Mouse (Mus musculus) heart, embryonic 14.5 days (tissue): ENCODE data around the gene Gm1043. TPM values are rescaled to one million over a fixed set of nuclear protein-coding genes. Genes with fewer than 3 reads are reported as not detected.

Experiments used
- ATAC-seq: fragments of 200-750 bp; cut with Nextera tagmentation; 2 replicates; pipeline ENCODE4 v1.8.0; 2017; ENCODE audit warnings: low read depth, moderate TSS enrichment; ENCODE audit not compliant: insufficient number of reproducible peaks, insufficient read depth, low FRiP score
- H3K27ac ChIP-seq, 2 experiments: fragments of 200-500 bp in 1 of 2; fragments of 300-500 bp in 1 of 2; sonication (generic) in 1 of 2; replicated peaks in 1 of 2; 2 replicates each; pipeline ENCODE4 v1.5.1; 2012 to 2014; ENCODE audit warnings: low read depth in 2 of 2, low read length in 2 of 2, control low read depth in 1 of 2, mild to moderate bottlenecking in 1 of 2, mixed read lengths in 1 of 2; ENCODE audit not compliant: control insufficient read depth in 1 of 2, insufficient read depth in 1 of 2
- H3K27me3 ChIP-seq: fragments of 300-500 bp; sonication (generic); 2 replicates; pipeline ENCODE4 v1.6.1; 2014; ENCODE audit warnings: mild to moderate bottlenecking, low read length, control low read depth; ENCODE audit not compliant: control insufficient read depth, insufficient read depth
- H3K36me3 ChIP-seq: fragments of 300-500 bp; sonication (generic); 2 replicates; pipeline ENCODE4 v1.6.1; 2014; ENCODE audit warnings: mild to moderate bottlenecking, control low read depth, low read length, mixed read lengths; ENCODE audit not compliant: control insufficient read depth, insufficient read depth
- H3K4me1 ChIP-seq, 2 experiments: fragments of 200-500 bp in 1 of 2; fragments of 300-500 bp in 1 of 2; sonication (generic) in 1 of 2; 2 replicates each; pipeline ENCODE4 v1.6.1; 2012 to 2014; ENCODE audit warnings: low read length in 2 of 2, control low read depth in 1 of 2, mixed read lengths in 1 of 2; ENCODE audit not compliant: control insufficient read depth in 2 of 2, insufficient read depth in 2 of 2
- H3K4me2 ChIP-seq: fragments of 300-500 bp; sonication (generic); 2 replicates; pipeline ENCODE4 v1.6.1; 2014; ENCODE audit warnings: mild to moderate bottlenecking, low read length
- H3K4me3 ChIP-seq, 2 experiments: fragments of 200-500 bp in 1 of 2; fragments of 300-500 bp in 1 of 2; sonication (generic) in 1 of 2; 2 replicates each; pipeline ENCODE4 v1.5.1; 2012 to 2014; ENCODE audit warnings: low read length in 2 of 2, mild to moderate bottlenecking in 2 of 2, control low read depth in 1 of 2, low read depth in 1 of 2, moderate library complexity in 1 of 2; ENCODE audit not compliant: control insufficient read depth in 1 of 2, insufficient read depth in 1 of 2
- H3K9ac ChIP-seq: fragments of 300-500 bp; sonication (generic); 2 replicates; pipeline ENCODE4 v1.6.1; 2014; ENCODE audit warnings: mild to moderate bottlenecking, low read length
- H3K9me3 ChIP-seq: fragments of 300-500 bp; sonication (generic); 2 replicates; pipeline ENCODE4 v1.6.1; 2016; ENCODE audit warnings: low read length, control low read depth; ENCODE audit not compliant: control insufficient read depth
- WGBS: fragments of 180-500 bp; shearing (Covaris S2); extraction: QIAGEN DNeasy Blood & Tissue Kit; methylation state at CpG from one replicate; pipeline ENCODE4 v1.1.7; 2014; 5-methylcytosine and 5-hydroxymethylcytosine counted together
- polyA plus RNA-seq: library from polyadenylated mRNA; unstranded; fragments of >200 nt; fragmentation: Nextera tagmentation; extraction: Ambion mirVana; gene quantifications from 2 replicates; pipeline ENCODE4 v1.2.1, GENCODE M21; 2014

Gene Gm1043
- polyA plus RNA-seq, 1 experiment from 2014 or later: not detected

GRCm38 (mm10) chr5:37045582-37045981, 39.6 kb upstream of the Gm1043 start:
- Histone ChIP-seq H3K4me2 (no peak overlapping the region), H3K36me3 (no peaks in the 10 kb centered on the region), H3K27ac (no peak overlapping the region), H3K4me1 (peaks cover 2 to 10% of the 10 kb centered on the region in 2 experiments; a peak in 1 of 4 replicates), H3K9ac (no peak overlapping the region), H3K9me3 (no peaks in the 10 kb centered on the region), H3K4me3 (no peak overlapping the region), H3K27me3 (peaks cover 4% of the 10 kb centered on the region; the same call in 1 of the 2 replicates)
- WGBS: 89% methylated on average over 2 of the region's 2 CpGs
- ATAC-seq: no peak

GRCm38 (mm10) chr5:37046791-37047190, 38.4 kb upstream of the Gm1043 start:
- Histone ChIP-seq H3K9ac (no peak overlapping the region), H3K36me3 (no peaks in the 10 kb centered on the region), H3K9me3 (no peaks in the 10 kb centered on the region), H3K4me3 (no peak overlapping the region), H3K27ac (no peak overlapping the region), H3K4me1 (peaks cover 2 to 3% of the 10 kb centered on the region in 2 experiments; a peak in 2 of 4 replicates), H3K27me3 (peaks cover 4% of the 10 kb centered on the region; the same call in 1 of the 2 replicates), H3K4me2 (no peak overlapping the region)
- WGBS: 37% methylated on average over 5 of the region's 5 CpGs
- no peak for ATAC-seq

GRCm38 (mm10) chr5:37047206-37047915, 37.8 kb upstream of the Gm1043 start:
- ATAC-seq: no peak
- Histone ChIP-seq H3K27ac (no peak overlapping the region), H3K4me2 (no peak overlapping the region), H3K36me3 (no peaks in the 10 kb centered on the region), H3K9ac (no peak overlapping the region), H3K4me1 (peaks cover 0 to 3% of the 10 kb centered on the region in 2 experiments; a peak in 2 of 4 replicates), H3K4me3 (no peak overlapping the region), H3K27me3 (no peaks in the 10 kb centered on the region; the same call in 1 of the 2 replicates), H3K9me3 (no peaks in the 10 kb centered on the region)
- 40% methylated on average over 17 of the region's 17 CpGs for WGBS

GRCm38 (mm10) chr5:37047992-37048391, 37.2 kb upstream of the Gm1043 start:
- H3K4me2 ChIP-seq: no peak overlapping the region
- 63% methylated on average over 7 of the region's 7 CpGs for WGBS
- H3K4me3 ChIP-seq: no peak overlapping the region
- no peak overlapping the region for H3K27ac ChIP-seq
- H3K27me3 ChIP-seq: no peaks in the 10 kb centered on the region; the same call in 1 of the 2 replicates
- H3K4me1 ChIP-seq: peaks cover 0 to 3% of the 10 kb centered on the region in 2 experiments; a peak in 2 of 4 replicates
- H3K9me3 ChIP-seq: no peaks in the 10 kb centered on the region
- no peak overlapping the region for H3K9ac ChIP-seq
- H3K36me3 ChIP-seq: no peaks in the 10 kb centered on the region
- ATAC-seq: no peak

GRCm38 (mm10) chr5:37049111-37049510, 36.1 kb upstream of the Gm1043 start:
- Histone ChIP-seq H3K27me3 (no peaks in the 10 kb centered on the region; the same call in 1 of the 2 replicates), H3K4me2 (no peak overlapping the region), H3K9ac (no peak overlapping the region), H3K36me3 (no peaks in the 10 kb centered on the region), H3K27ac (no peak overlapping the region), H3K4me3 (no peak overlapping the region), H3K4me1 (peaks cover 0 to 3% of the 10 kb centered on the region in 2 experiments; a peak in 2 of 4 replicates), H3K9me3 (no peaks in the 10 kb centered on the region)
- WGBS: 76% methylated on average over 2 of the region's 2 CpGs
- ATAC-seq: no peak

GRCm38 (mm10) chr5:37050521-37051373, 34.4 kb upstream of the Gm1043 start:
- Histone ChIP-seq H3K36me3 (no peaks in the 10 kb centered on the region), H3K4me1 (peaks cover 0 to 3% of the 10 kb centered on the region in 2 experiments; a peak in 2 of 4 replicates), H3K4me3 (no peak overlapping the region), H3K27me3 (no peaks in the 10 kb centered on the region), H3K9ac (no peak overlapping the region), H3K27ac (no peak overlapping the region), H3K9me3 (no peaks in the 10 kb centered on the region), H3K4me2 (no peak overlapping the region)
- 31% methylated on average over 9 of the region's 9 CpGs for WGBS
- no peak for ATAC-seq

GRCm38 (mm10) chr5:37051374-37052100, 33.6 kb upstream of the Gm1043 start:
- no peak for ATAC-seq
- no peak overlapping the region for H3K4me2 ChIP-seq
- 73% methylated on average over 16 of the region's 16 CpGs for WGBS

More at GRCm38 (mm10) chr5:37051374-37052100, 33.6 kb upstream of the Gm1043 start:
- Histone ChIP-seq H3K36me3 (no peaks in the 10 kb centered on the region), H3K9me3 (no peaks in the 10 kb centered on the region), H3K9ac (no peak overlapping the region), H3K4me1 (peaks cover 0 to 3% of the 10 kb centered on the region in 2 experiments; a peak in 2 of 4 replicates), H3K27me3 (no peaks in the 10 kb centered on the region), H3K27ac (no peak overlapping the region), H3K4me3 (no peak overlapping the region)
